Mouse (Mus musculus): ENCODE data around the gene Pla2g6.

DNA sequence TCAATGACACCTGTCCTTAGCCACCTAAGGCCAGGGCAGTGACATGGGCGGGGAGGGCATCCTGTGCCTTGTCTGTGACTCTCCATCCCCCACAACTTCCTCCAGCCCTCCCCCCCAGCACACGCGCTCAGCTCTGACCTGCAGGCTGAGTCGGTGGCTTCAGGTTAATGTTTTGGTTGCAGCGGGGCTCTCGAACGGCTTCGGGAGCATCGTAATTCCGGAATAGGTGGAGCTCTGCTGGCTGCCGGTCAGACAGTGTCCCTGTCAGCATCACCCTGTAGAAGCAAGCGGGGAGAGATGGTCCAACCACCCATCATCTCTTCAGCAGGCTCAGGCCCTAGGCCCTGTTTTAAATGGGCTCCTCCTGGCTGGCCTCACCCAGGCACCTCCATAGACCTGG, 38.7 kb downstream of the Pla2g6 start:
- TF ChIP-seq CTCF (IDR thresholded peaks at IDR 0.05; ENCODE audit: borderline replicate concordance, insufficient read depth, low read length) (no peak), POLR2A (IDR thresholded peaks at IDR 0.05; ENCODE audit: low read depth, low read length) (no peak)

Measured in embryonic fibroblast, embryonic 13.5 days (primary cell).